In the genomic region with DNA sequence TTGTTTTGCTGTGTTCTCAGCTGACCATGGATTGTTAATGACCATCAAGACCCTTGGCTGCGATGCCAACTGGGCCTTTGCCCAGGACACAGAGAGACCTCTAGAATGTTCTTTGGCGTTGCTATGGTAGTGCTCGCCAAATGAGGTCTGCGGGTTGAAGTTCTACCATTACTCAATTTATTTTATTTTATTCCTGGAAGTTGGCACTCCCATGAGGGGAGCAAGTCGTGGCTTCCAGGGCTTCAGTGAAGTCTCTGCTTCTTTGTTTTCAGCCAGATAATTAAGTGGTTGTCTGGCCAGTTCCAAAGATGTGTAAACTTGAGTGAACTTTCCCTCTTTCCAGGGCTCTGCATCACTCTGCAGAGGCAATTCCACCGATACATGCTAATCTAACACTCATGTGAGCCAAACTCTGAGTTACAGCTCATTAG, we compare ENCODE assay signal across 9 mouse cellular contexts. TPM values are rescaled to one million over a fixed set of nuclear protein-coding genes. Genes with fewer than 3 reads are reported as not detected.
DNase-seq lines count a peak whose midpoint lies in the region; ATAC-seq lines count a peak whose summit lies in the region.
"Had no signal": no experiment of that assay in that cellular context is flagged by ENCODE, and none has a peak within 500 bp of the region (broad histone marks: within the 10 kb centered on the region; RNA-seq: fewer than 3 reads in every experiment).

No protein-coding gene starts in this region.

- WGBS in kidney, embryonic 15.5 days = 80% methylated on average over 6 of the region's 6 CpGs

- H3K36me3 ChIP-seq in kidney, embryonic 15.5 days = no peaks in the 10 kb centered on the region

- intact Hi-C loops in gastrocnemius, postnatal 14 days (cut with DNase I; ENCODE audit: low total_unique reads) = no loop called here

- no peak overlapping the region for H3K4me3 ChIP-seq in kidney, embryonic 15.5 days (replicated peaks)

- H3K4me2 ChIP-seq in kidney, embryonic 15.5 days = no peak overlapping the region

- H3K9ac ChIP-seq in kidney, embryonic 15.5 days = no peak overlapping the region

- no peak overlapping the region for H3K27ac ChIP-seq in kidney, embryonic 15.5 days

- H3K9me3 ChIP-seq in kidney, embryonic 15.5 days (replicated peaks) = no peaks in the 10 kb centered on the region

- DNase-seq in kidney, adult 18-20 months = peak; percentile 89
- DNase-seq in gastrocnemius, postnatal 14 days = peak; percentile 82
- DNase-seq in layer of hippocampus, postnatal 36 days = peak; percentile 59 to 63
- peak; percentile 60 for DNase-seq in ovary, postnatal 14 days (ENCODE audit: low spot score)
- DNase-seq in B cell, adult 2 months = no peak
- no peak for DNase-seq in embryo, embryonic 10.5 days (ENCODE audit: low spot score)
- DNase-seq in adrenal gland, postnatal 4 days (ENCODE audit: low spot score in 2 of 2) = no peak

- H3K27me3 ChIP-seq in kidney, embryonic 15.5 days = no peaks in the 10 kb centered on the region
- H3K27me3 ChIP-seq: Patski had no signal

- ATAC-seq in kidney, embryonic 15.5 days (replicated peaks; ENCODE audit: low FRiP score) = no peak
- ATAC-seq: Patski had no signal

- H3K4me1 ChIP-seq in kidney, embryonic 15.5 days = peaks cover 5% of the 10 kb centered on the region

RNA-seq across cellular contexts. Expression of a gene that starts 43.6 kb away (rescaled TPM):
- polyA plus RNA-seq in kidney, embryonic 15.5 days (2015; fragmentation: Nextera tagmentation; extraction: Ambion mirVana) = 15.9 and 16.1 TPM in 2 replicates
- 100 to 1,000 TPM in 1 of 2 experiments, 10 to 100 TPM in 1; 90.8 to 157 TPM for total RNA-seq in gastrocnemius, postnatal 14 days (2021)
- total RNA-seq in layer of hippocampus, postnatal 36 days (2021) = 10 to 100 TPM; 29.0 to 30.5 TPM
- total RNA-seq in adrenal gland, postnatal 4 days (2021) = 10 to 100 TPM; 33.5 to 40.0 TPM

Comparison
In these comparisons a context has a peak if more than half of its experiments do, and no peak if none do; other contexts are left out.
1. DNase-seq: peak in kidney, adult 18-20 months (single experiment), gastrocnemius, postnatal 14 days (single experiment), layer of hippocampus, postnatal 36 days (2 of 2) and ovary, postnatal 14 days (single experiment); none in B cell, adult 2 months (0 of 2), embryo, embryonic 10.5 days (single experiment) and adrenal gland, postnatal 4 days (0 of 2).